Mouse (Mus musculus) lung, postnatal 0 days (tissue): ENCODE data around the gene Hoxb8.

Experiments
- CTCF ChIP-seq: IDR thresholded peaks from 2 replicates; pipeline ENCODE4 v1.5.1; 2016; ENCODE audit warnings: antibody characterized with exemption, mild to moderate bottlenecking
- EP300 ChIP-seq: IDR thresholded peaks from 2 replicates; pipeline ENCODE4 v1.6.1; 2016; ENCODE audit warnings: antibody characterized with exemption, mild to moderate bottlenecking, control low read depth

GRCm38 (mm10) chr11:96251480-96252031 lies 30.1 kb upstream of the Hoxb8 start:
- TF ChIP-seq CTCF (no peak), EP300 (no peak)
